Mouse (Mus musculus): ENCODE results near the gene Asprv1.
A peak's percentile ranks its signal among the peaks of the same experiment; 100 is the strongest.

The Asprv1 gene

GRCm38 (mm10) chr6:86627946-86628345, at the start of gene Asprv1:
TSS of gene Asprv1 (plus strand) at chr6:86628164.
- DNase-seq, result no peak

- no peak for DNase-seq
Measured at GRCm38 (mm10) chr6:86578396-86578795, 49.6 kb upstream of the Asprv1 start.

- DNase-seq, result no peak
Measured at GRCm38 (mm10) chr6:86579066-86579784, 48.7 kb upstream of the Asprv1 start.

DNA sequence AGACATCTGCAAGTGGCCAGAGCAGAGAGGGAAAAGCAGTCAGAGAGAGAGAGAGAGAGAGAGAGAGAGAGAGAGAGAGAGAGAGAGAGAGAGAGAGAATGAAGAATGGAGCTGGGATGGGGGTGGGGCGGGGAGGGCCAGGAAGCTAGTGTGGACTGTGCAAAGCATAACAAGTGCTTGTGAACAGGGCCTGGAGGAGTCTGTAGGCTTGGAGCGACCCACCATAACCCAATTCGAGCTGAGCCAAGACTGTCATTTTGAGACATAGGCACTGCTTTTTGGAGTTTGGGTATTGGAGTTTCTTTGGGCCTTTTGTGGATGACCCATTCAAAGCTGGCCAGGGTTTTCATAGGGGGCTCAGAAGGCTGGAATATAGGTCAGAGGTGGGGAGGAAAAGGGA, 48.0 kb upstream of the Asprv1 start:
- DNase-seq, result no peak

GRCm38 (mm10) chr6:86583141-86583540, 44.8 kb upstream of the Asprv1 start:
- no peak for DNase-seq

DNA sequence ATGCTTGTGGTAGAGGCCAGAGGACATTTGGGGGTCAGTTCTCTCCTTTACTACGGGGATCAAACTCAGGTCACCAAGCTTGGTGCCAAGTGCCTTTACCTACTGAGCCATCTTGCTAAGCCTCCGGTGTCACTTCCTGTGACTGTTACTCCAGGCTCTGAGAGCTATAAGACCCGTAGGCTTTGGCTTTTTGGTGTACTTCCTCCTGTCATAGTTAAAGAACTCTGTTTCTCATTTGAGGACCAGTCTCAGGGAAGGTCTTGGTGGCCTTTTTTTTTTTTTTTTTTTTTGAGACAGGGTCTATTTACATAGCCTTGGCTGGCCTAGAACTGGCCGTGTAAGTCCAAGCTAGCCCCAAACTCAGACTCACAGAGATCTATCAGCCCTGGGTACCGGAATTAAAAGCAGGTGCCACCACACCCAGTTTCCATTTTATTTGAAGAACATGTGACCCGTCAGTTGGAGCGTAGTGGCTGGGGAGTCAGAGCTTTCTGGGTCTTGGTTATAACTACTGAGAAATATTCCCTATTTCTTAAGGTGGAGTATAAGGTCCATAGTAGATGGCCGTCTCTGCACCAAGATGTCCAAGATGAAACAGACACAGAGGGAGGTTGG, 44.3 kb upstream of the Asprv1 start:
- no peak for DNase-seq

GRCm38 (mm10) chr6:86584296-86585015, 43.5 kb upstream of the Asprv1 start:
- peak; percentile 64 for DNase-seq

DNA sequence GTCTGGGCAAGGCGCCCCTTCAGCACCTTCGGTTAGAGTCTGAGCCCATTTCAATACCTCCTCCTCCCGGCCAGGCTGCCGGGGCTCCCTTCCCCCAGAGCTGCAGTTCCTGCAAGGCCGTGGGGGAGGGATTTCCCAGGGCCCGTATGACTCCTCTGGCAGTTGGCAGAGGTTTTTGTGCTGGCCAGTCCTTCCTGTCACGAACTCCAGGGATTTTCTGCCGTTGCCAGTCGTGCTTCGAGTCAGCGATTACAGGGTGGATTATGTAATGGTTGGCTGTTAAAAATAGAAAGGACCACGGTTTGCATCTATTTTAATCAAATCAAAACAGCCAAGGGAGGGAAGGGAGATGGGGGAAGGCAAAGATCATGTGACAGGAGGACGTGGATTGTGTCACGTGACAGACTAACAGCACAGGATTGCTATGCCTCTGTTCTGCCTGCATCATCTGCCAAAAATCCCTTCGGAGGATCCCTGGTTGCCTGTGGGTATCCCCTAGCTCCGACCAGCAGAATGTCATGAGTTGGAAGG, 42.8 kb upstream of the Asprv1 start:
- DNase-seq, result peak; percentile 67

DNA sequence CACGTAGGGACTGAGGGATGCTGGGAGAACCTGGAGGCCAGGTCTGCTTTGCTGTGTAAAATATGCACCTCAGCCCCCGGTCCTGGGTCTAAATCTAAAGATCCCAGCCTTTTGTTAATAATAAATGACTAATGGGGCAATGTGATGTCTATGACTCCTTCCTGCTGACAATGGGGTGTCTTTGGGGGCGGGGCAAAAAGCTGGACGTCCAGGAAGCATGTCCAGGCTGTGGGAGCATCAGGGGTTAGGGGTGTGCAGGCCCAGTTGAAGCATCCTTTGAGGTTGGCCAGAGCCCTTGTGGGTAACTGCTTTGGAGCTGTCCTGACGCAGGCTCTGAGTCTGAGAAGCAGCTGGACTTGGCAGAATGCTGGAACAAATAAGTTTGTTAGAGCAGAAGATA, 41.9 kb upstream of the Asprv1 start:
- no peak for DNase-seq

DNA sequence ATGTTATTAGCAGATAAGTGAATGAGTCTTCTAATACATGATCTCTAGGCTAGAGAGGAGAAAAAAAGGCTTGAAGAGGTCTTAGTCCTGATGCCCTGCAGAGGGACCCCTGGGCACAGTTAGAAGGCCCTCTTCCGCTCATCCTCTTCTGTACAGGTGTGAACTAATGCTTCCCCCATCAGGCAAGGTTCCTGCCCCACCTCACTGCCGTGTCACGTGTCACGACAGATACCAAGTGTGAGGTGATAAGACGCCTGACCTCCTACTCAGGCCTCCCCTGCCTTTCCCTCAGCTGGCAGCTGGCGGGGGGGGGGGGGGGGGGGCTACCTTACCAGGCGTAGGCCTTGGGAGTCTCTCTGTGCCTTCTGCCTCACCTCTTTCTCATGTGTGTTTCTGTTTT, 39.5 kb upstream of the Asprv1 start:
- DNase-seq, result no peak

DNA sequence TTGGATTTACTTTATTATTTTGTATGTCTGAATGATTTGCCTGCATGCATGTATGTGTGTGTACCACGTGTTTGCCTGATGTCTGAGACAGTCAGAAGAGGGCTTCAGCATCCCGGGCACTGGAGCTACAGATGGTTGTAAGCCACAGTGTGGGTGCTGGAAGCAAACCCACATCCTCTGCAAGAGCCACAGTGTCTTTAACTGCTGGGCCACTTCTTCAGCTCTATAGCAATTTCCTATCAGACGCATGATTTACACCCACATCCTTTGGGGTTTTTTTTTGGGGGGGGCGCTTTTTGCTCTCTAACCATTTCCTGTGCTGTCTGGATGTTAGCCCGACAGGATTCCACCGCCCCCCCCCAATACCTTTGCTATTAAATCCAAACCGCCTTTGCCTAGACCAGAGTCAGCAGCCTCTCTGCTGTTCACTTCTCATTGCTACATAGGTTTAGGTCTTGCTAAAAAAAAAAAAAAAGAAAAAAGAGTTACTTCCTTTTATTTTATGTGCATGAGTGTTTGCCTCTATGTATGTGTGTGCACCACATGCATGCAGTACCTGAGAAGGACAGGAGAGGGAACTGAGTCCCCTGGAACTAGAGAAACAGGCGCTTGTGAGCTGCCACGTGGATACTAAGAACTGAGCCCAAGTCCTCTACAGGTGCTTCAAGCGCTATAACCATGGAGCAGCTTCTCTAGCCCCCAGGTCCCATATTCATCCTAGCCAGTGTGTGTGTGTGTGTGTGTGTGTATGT, 34.6 kb upstream of the Asprv1 start:
- DNase-seq, result no peak

DNA sequence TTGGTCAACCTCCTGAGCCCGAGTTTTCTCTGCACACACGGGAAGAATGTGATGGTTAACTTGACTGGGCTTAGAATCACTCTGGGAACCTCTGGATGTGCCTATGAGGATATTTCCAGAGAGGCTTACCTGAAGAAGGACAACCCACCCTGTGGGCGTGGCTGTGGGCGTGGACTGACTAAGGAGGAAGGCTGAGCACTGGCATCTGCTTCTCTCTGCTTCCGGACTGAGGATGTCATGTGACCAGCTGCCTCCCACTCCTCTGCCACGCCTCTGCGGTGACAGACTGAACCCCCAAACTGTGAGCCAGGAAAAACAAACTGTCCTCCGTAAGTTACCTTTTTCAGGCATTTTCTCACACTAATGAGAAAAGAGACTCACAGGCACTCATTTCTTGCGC, 33.3 kb upstream of the Asprv1 start:
- DNase-seq, result no peak

GRCm38 (mm10) chr6:86595865-86596440, 32.0 kb upstream of the Asprv1 start:
- DNase-seq, result no peak

DNA sequence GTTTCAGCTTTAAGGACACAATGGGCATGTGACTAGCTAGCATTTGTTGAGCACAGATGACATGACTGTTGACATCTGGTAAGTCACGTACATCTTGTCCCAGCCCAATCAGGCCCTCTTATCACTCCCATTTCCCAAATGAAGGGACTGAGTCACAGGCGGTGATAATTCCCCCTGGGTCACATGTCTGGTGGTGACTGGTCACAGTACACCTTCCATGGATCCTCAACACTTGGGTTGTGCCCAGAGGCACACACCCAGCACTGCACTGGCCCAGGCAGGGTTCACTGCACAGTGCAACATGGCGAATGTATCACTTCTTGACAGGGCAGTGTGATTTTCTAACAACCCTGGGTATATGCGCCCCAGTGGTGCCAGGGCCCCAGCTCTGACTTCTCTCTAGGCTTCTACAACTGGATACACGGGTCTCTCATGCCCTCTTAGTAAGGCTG, 29.2 kb upstream of the Asprv1 start:
- DNase-seq, result no peak

- peak; percentile 91 for DNase-seq
Measured at GRCm38 (mm10) chr6:86599197-86599596, 28.8 kb upstream of the Asprv1 start.

DNA sequence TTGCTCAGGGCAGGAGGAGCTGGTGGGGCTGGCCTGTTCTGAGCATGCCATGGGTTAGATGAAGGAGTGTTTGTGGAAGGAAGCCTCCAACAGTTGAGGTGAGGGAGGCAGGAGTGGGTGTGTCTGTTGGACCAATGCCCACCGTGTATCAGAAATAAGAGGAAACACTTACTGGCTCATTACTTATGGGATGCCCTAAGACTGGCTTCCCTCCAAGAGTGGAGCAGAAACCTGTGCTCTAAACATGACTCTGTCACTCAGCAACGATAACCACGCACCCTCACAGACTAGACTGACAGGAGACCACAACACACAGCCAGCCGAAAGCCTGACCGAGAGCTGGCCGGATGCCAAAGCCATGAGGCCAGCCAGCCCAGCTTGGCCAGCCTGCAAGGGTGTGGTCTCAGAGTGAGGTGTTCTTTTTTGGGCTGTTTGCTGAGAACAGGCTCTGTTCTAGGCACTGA, 28.0 kb upstream of the Asprv1 start:
- DNase-seq, result peak; percentile 47

DNA sequence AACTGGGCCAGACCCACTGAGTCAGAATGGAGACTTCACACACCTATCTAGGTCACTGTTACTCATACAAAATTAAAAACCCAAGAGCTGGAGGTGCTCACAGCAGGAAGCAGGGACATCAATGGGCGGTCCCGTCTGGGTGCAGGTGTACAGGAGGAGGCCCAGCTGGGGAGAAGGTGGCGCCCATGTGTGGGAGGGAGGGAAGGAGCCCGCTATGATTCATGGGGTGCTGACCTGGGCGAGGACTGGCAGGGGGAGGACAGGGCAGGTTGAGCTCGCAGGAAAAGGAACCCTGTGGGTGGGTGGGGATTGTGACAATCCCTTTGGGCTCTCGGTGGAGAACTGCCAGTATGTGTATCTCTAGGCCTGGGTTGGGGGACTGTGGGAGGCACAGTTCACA, 22.7 kb upstream of the Asprv1 start:
- DNase-seq, result no peak

DNA sequence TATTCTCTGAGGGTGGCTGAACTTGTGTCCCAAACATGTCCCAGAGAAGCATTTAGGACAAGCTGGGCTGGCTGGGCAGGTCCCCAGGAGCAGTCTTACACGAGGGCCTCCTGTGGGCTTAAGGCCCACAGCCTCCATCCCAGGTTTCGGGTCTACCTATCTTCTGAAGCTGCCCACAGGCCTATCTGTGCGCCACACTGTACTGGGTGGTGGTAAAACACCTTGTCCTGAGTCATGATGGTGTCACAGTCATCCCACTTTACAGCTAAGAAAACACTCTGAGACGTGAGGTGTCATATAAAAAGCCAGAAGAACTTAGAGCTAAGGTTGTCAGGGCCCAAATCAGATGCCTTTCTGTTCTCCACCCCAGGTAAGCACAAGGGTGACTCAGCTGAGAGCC, 21.7 kb upstream of the Asprv1 start:
- no peak for DNase-seq

DNA sequence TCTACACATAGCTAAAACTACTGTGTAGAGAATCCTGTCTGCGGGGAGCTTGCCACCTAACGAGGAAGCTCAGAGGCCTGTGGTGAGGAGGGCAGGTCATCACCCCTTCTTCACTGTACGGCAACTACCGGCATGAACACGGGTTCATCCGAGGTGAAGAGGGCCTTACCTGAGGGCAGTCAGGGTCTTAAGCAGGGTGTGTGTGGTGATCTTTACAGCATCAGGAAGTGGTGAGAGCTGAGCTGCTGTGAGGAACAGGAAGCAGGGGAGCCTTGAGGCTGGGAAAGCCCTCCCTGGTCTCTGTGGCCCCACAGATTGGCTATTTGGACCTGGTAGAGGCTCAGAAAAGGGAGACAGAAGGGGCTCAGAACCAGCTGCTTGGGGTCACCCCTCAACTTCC, 20.5 kb upstream of the Asprv1 start:
- DNase-seq, result no peak

- no peak for DNase-seq
Measured at GRCm38 (mm10) chr6:86609235-86609634, 18.7 kb upstream of the Asprv1 start.

DNA sequence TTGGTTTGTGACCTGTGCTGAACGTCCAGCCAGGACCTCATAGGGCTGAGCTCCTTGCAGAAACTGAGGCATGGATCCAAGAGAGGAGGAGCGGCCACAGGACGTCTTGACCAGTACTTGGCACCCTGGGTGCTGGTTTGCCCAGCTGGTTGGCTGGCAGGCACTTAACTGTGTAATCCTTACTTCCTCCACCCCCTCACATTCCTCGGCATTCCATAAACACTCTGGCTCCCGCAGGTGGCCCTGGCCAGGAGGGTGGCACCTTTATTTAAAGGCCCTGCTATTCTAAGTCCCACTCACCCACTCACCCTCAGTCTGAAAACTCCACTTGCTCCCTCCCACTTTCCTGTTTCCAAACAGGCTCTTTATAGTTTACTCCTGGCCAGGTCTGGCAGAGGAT, 17.2 kb upstream of the Asprv1 start:
- DNase-seq, result no peak

DNA sequence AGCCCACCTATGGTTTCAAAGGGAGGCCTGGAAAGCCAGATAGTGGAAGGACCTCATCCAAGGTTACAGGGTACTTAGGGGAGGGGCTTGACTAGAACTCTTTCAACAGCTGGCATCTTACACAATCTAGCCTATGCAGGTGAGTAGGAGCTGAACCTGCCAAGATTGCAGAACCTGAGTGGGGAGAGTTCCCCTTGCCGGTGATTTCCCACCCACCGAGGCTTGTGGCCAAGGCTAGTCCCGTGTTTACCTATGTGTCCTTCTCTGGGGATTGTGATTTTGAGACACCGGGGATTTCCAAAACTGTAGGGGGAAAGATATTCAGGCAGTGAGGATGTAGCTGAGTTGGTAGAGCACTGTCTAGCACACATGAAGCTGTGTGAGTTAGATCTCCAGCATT, 12.7 kb upstream of the Asprv1 start:
- no peak for DNase-seq

DNA sequence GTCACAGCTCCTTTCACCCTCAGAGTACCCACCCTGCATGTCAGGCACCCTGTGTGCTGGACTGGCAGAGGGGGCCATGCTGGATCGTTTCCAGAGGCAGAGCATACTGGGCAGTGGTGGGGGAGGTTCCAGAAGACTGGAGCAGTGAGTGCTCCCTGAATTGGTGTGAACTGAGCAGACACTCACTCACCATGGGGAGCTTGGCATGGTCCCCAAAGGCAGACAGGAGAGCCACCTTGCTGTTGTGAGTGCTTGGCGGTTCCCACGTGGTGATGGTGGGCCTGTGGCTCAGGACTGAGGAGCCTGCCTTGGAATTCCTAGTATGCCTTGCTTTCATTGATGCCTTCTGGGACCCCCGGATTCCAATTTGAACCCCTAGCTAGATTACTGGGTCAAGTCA, 4.8 kb upstream of the Asprv1 start:
- DNase-seq, result no peak

Measured in right cerebral cortex, postnatal 4 days (tissue).